Mouse (Mus musculus) heart, embryonic 14.5 days (tissue): ENCODE results near the gene Ccr10. TPM values are rescaled to one million over a fixed set of nuclear protein-coding genes. Genes with fewer than 3 reads are reported as not detected.

ENCODE experiments used
- ATAC-seq: fragments of 200-750 bp; cut with Nextera tagmentation; 2 replicates; pipeline ENCODE4 v1.8.0; 2017; ENCODE audit warnings: low read depth, moderate TSS enrichment; ENCODE audit not compliant: insufficient number of reproducible peaks, insufficient read depth, low FRiP score
- H3K27ac ChIP-seq, 2 experiments: fragments of 200-500 bp in 1 of 2; fragments of 300-500 bp in 1 of 2; sonication (generic) in 1 of 2; replicated peaks in 1 of 2; 2 replicates each; pipeline ENCODE4 v1.5.1; 2012 to 2014; ENCODE audit warnings: low read depth in 2 of 2, low read length in 2 of 2, control low read depth in 1 of 2, mild to moderate bottlenecking in 1 of 2, mixed read lengths in 1 of 2; ENCODE audit not compliant: control insufficient read depth in 1 of 2, insufficient read depth in 1 of 2
- H3K27me3 ChIP-seq: fragments of 300-500 bp; sonication (generic); 2 replicates; pipeline ENCODE4 v1.6.1; 2014; ENCODE audit warnings: mild to moderate bottlenecking, low read length, control low read depth; ENCODE audit not compliant: control insufficient read depth, insufficient read depth
- H3K36me3 ChIP-seq: fragments of 300-500 bp; sonication (generic); 2 replicates; pipeline ENCODE4 v1.6.1; 2014; ENCODE audit warnings: mild to moderate bottlenecking, control low read depth, low read length, mixed read lengths; ENCODE audit not compliant: control insufficient read depth, insufficient read depth
- H3K4me1 ChIP-seq, 2 experiments: fragments of 200-500 bp in 1 of 2; fragments of 300-500 bp in 1 of 2; sonication (generic) in 1 of 2; 2 replicates each; pipeline ENCODE4 v1.6.1; 2012 to 2014; ENCODE audit warnings: low read length in 2 of 2, control low read depth in 1 of 2, mixed read lengths in 1 of 2; ENCODE audit not compliant: control insufficient read depth in 2 of 2, insufficient read depth in 2 of 2
- H3K4me2 ChIP-seq: fragments of 300-500 bp; sonication (generic); 2 replicates; pipeline ENCODE4 v1.6.1; 2014; ENCODE audit warnings: mild to moderate bottlenecking, low read length
- H3K4me3 ChIP-seq, 2 experiments: fragments of 200-500 bp in 1 of 2; fragments of 300-500 bp in 1 of 2; sonication (generic) in 1 of 2; 2 replicates each; pipeline ENCODE4 v1.5.1; 2012 to 2014; ENCODE audit warnings: low read length in 2 of 2, mild to moderate bottlenecking in 2 of 2, control low read depth in 1 of 2, low read depth in 1 of 2, moderate library complexity in 1 of 2; ENCODE audit not compliant: control insufficient read depth in 1 of 2, insufficient read depth in 1 of 2
- H3K9ac ChIP-seq: fragments of 300-500 bp; sonication (generic); 2 replicates; pipeline ENCODE4 v1.6.1; 2014; ENCODE audit warnings: mild to moderate bottlenecking, low read length
- H3K9me3 ChIP-seq: fragments of 300-500 bp; sonication (generic); 2 replicates; pipeline ENCODE4 v1.6.1; 2016; ENCODE audit warnings: low read length, control low read depth; ENCODE audit not compliant: control insufficient read depth
- WGBS: fragments of 180-500 bp; shearing (Covaris S2); extraction: QIAGEN DNeasy Blood & Tissue Kit; methylation state at CpG from one replicate; pipeline ENCODE4 v1.1.7; 2014; 5-methylcytosine and 5-hydroxymethylcytosine counted together
- polyA plus RNA-seq: library from polyadenylated mRNA; unstranded; fragments of >200 nt; fragmentation: Nextera tagmentation; extraction: Ambion mirVana; gene quantifications from 2 replicates; pipeline ENCODE4 v1.2.1, GENCODE M21; 2014

Ccr10 gene
- polyA plus RNA-seq, 1 experiment from 2014 or later: not detected

- H3K4me1 ChIP-seq: peaks cover 33 to 62% of the 10 kb centered on the region in 2 experiments
- WGBS: 3% methylated on average over 61 of the region's 61 CpGs
- H3K27ac ChIP-seq: peak overlapping the region; percentile 37 to 75
- peak overlapping the region; percentile 98 for H3K4me2 ChIP-seq
- H3K9me3 ChIP-seq: no peaks in the 10 kb centered on the region
- peak; percentile 38 for ATAC-seq
- H3K9ac ChIP-seq: peak overlapping the region; percentile 69
- peak overlapping the region; percentile 32 to 48 for H3K4me3 ChIP-seq
- H3K27me3 ChIP-seq: peaks cover 22% of the 10 kb centered on the region
- no peaks in the 10 kb centered on the region for H3K36me3 ChIP-seq
These were observed 1.4 kb downstream of the Ccr10 start for GRCm38 (mm10) chr11:101173631-101174388.

- Histone ChIP-seq H3K27ac (peak overlapping the region; percentile 37 to 75; a peak in 3 of 4 replicates), H3K4me1 (peaks cover 33 to 63% of the 10 kb centered on the region in 2 experiments), H3K9ac (peak overlapping the region; percentile 69), H3K27me3 (peaks cover 18% of the 10 kb centered on the region), H3K9me3 (no peaks in the 10 kb centered on the region), H3K36me3 (peaks cover 3% of the 10 kb centered on the region; the same call in 1 of the 2 replicates), H3K4me3 (peak overlapping the region in 1 of 2 experiments; percentile 48; a peak in 1 of 4 replicates), H3K4me2 (peak overlapping the region; percentile 98)
- no peak for ATAC-seq
- WGBS: 14% methylated on average over 11 of the region's 11 CpGs
These were observed 2.1 kb downstream of the Ccr10 start for GRCm38 (mm10) chr11:101173112-101173511.

- 15% methylated on average over 5 of the region's 5 CpGs for WGBS
- H3K4me3 ChIP-seq: peak overlapping the region; percentile 48 to 71
- H3K27ac ChIP-seq: peak overlapping the region; percentile 82 to 86
- peaks cover 33 to 63% of the 10 kb centered on the region in 2 experiments for H3K4me1 ChIP-seq
- peaks cover 18% of the 10 kb centered on the region for H3K27me3 ChIP-seq
- peak overlapping the region; percentile 71 for H3K9ac ChIP-seq
- no peak for ATAC-seq
- peak overlapping the region; percentile 98 for H3K4me2 ChIP-seq
- peaks cover 10% of the 10 kb centered on the region for H3K36me3 ChIP-seq
- H3K9me3 ChIP-seq: no peaks in the 10 kb centered on the region
These were observed 2.8 kb downstream of the Ccr10 start for GRCm38 (mm10) chr11:101172434-101172815.

- peak overlapping the region; percentile 48 to 71 for H3K4me3 ChIP-seq
- H3K4me1 ChIP-seq: peaks cover 33 to 63% of the 10 kb centered on the region in 2 experiments
- peak overlapping the region; percentile 98 for H3K4me2 ChIP-seq
- H3K36me3 ChIP-seq: peaks cover 15% of the 10 kb centered on the region
- WGBS: under 1% methylated on average over 31 of the region's 31 CpGs
- H3K9me3 ChIP-seq: no peaks in the 10 kb centered on the region
- peak overlapping the region; percentile 82 to 86 for H3K27ac ChIP-seq
- peak; percentile 41 for ATAC-seq
- peaks cover 20% of the 10 kb centered on the region for H3K27me3 ChIP-seq
- H3K9ac ChIP-seq: peak overlapping the region; percentile 71
These were observed 3.4 kb downstream of the Ccr10 start for GRCm38 (mm10) chr11:101171721-101172433.

GRCm38 (mm10) chr11:101170811-101171610 is 4.2 kb downstream of the Ccr10 start, which contains the start of gene Plekhh3:
Plekhh3 (minus strand) TSS chr11:101171351.
- Histone ChIP-seq H3K27ac (peak within 1 kb of the TSS; percentile 86), H3K36me3 (peaks cover 24% of the 10 kb centered on the region), H3K4me2 (peak within 1 kb of the TSS; percentile 98), H3K9ac (peak within 1 kb of the TSS; percentile 82), H3K4me1 (peaks cover 31 to 57% of the 10 kb centered on the region in 2 experiments), H3K9me3 (no peaks in the 10 kb centered on the region), H3K27me3 (peaks cover 25% of the 10 kb centered on the region), H3K4me3 (peak within 1 kb of the TSS; percentile 70 to 82)
- WGBS: 0% methylated on average over 46 of the region's 50 CpGs
- ATAC-seq: peak; percentile 93

- ATAC-seq: no peak
- 0% methylated on average over 35 of the region's 35 CpGs for WGBS
- peak within 1 kb of the TSS; percentile 98 for H3K4me2 ChIP-seq
These were observed 4.9 kb downstream of the Ccr10 start, which contains the start of gene Cntnap1 for GRCm38 (mm10) chr11:101170354-101170810. Cntnap1 (plus strand) TSS chr11:101170523.

More at GRCm38 (mm10) chr11:101170354-101170810, 4.9 kb downstream of the Ccr10 start, which contains the start of gene Cntnap1:
- Histone ChIP-seq H3K4me1 (peaks cover 30 to 50% of the 10 kb centered on the region in 2 experiments), H3K9me3 (no peaks in the 10 kb centered on the region), H3K9ac (peak within 1 kb of the TSS; percentile 82), H3K36me3 (peaks cover 30% of the 10 kb centered on the region), H3K27me3 (peaks cover 26% of the 10 kb centered on the region), H3K4me3 (peak within 1 kb of the TSS; percentile 70 to 82), H3K27ac (peak within 1 kb of the TSS; percentile 77 to 86)
